Mouse (Mus musculus) stomach, embryonic 16.5 days (tissue): ENCODE measurements around the gene Rin3. TPM values are rescaled to one million over a fixed set of nuclear protein-coding genes. Genes with fewer than 3 reads are reported as not detected.
"Not testable (repeated sequence)": the region's sequence is repeated elsewhere in the genome, so short reads cannot be mapped to it uniquely, and the experiment has no call there.

Source experiments
- ATAC-seq: fragments of 200-750 bp; cut with Nextera tagmentation; 2 replicates; pipeline ENCODE4 v1.8.0; 2017; ENCODE audit warnings: moderate number of reproducible peaks, moderate TSS enrichment; ENCODE audit not compliant: insufficient read depth, low FRiP score
- H3K27ac ChIP-seq: fragments of 300-500 bp; sonication (generic); 2 replicates; pipeline ENCODE4 v1.5.1; 2014; ENCODE audit warnings: low read length
- H3K27me3 ChIP-seq: fragments of 300-500 bp; sonication (generic); 2 replicates; pipeline ENCODE4 v1.6.1; 2014; ENCODE audit warnings: low read length, control low read depth, mixed read lengths; ENCODE audit not compliant: control insufficient read depth, insufficient read depth
- H3K36me3 ChIP-seq: fragments of 300-500 bp; sonication (generic); 2 replicates; pipeline ENCODE4 v1.6.1; 2014; ENCODE audit warnings: low read length; ENCODE audit not compliant: control insufficient read depth, insufficient read depth
- H3K4me1 ChIP-seq: fragments of 300-500 bp; sonication (generic); 2 replicates; pipeline ENCODE4 v1.6.1; 2014; ENCODE audit warnings: low read length, control low read depth, mixed read lengths; ENCODE audit not compliant: control insufficient read depth, insufficient read depth
- H3K4me2 ChIP-seq: fragments of 300-500 bp; sonication (generic); 2 replicates; pipeline ENCODE4 v1.6.1; 2014; ENCODE audit warnings: low read depth, low read length, mixed read lengths
- H3K4me3 ChIP-seq: fragments of 300-500 bp; sonication (generic); replicated peaks from 2 replicates; pipeline ENCODE4 v1.5.1; 2014; ENCODE audit warnings: mild to moderate bottlenecking, low read length
- H3K9ac ChIP-seq: fragments of 300-500 bp; sonication (generic); 2 replicates; pipeline ENCODE4 v1.6.1; 2014; ENCODE audit warnings: low read length
- H3K9me3 ChIP-seq: fragments of 300-500 bp; sonication (generic); replicated peaks from 2 replicates; pipeline ENCODE4 v1.6.1; 2016; ENCODE audit warnings: low read length, control low read depth; ENCODE audit not compliant: control insufficient read depth
- whole genome bisulfite sequencing: fragments of 180-500 bp; shearing (Covaris S2); extraction: QIAGEN DNeasy Blood & Tissue Kit; methylation state at CpG from one replicate; pipeline ENCODE4 v1.1.7; 2014; 5-methylcytosine and 5-hydroxymethylcytosine counted together
- polyA plus RNA-seq: library from polyadenylated mRNA; unstranded; fragments of >200 nt; fragmentation: Nextera tagmentation; extraction: Ambion mirVana; gene quantifications from 2 replicates; pipeline ENCODE4 v1.2.1, GENCODE M21; 2015

Rin3 gene
- polyA plus RNA-seq, 1 experiment from 2014 or later, result 9.3 TPM

DNA sequence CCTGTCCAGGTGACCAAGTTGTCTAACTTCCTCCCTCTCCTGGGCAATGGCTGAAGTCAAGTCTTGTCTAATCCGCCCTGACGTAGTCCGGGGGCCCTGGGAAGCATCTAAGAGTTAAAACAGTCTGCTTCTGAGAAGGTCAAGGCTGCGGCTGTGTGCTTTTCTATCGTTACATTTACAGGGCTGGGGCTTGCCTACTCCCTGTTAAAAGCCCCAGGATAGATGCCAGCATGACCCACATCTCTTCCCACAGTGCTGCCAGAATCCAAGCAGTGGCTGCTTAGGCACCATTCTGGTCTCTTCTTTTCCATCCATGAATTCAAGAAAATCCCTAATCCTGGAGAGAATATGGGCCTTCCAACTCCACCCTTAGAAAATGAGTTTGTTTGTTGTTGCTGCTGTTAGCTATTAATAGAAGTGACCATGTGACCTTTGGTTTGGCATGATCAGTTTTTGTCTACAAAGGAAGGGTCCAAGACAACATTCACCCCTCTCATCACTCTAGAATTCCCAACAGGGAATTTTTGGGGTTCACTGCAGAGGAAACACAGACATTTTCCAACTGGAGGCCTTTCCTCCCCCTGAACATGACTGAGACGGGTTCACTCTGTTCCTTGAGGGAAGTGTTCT, 12.0 kb upstream of the Rin3 start:
- Histone ChIP-seq H3K36me3 (no peaks in the 10 kb centered on the region), H3K27ac (no peak overlapping the region), H3K27me3 (no peaks in the 10 kb centered on the region), H3K4me2 (no peak overlapping the region), H3K9me3 (no peaks in the 10 kb centered on the region), H3K4me1 (0 out of 2 replicates have a peak, but pooled peaks cover 2% of the 10 kb centered on the region), H3K9ac (no peak overlapping the region), H3K4me3 (no peak overlapping the region)
- WGBS, result 73% methylated on average over 6 of the region's 6 CpGs
- ATAC-seq, result no peak

GRCm38 (mm10) chr12:102271447-102271846, 11.4 kb upstream of the Rin3 start:
- Histone ChIP-seq H3K36me3 (no peaks in the 10 kb centered on the region), H3K9me3 (no peaks in the 10 kb centered on the region), H3K4me1 (0 out of 2 replicates have a peak, but pooled peaks cover 3% of the 10 kb centered on the region), H3K4me3 (no peak overlapping the region), H3K4me2 (no peak overlapping the region), H3K27me3 (no peaks in the 10 kb centered on the region), H3K9ac (no peak overlapping the region), H3K27ac (no peak overlapping the region)
- WGBS, result 64% methylated on average over 4 of the region's 4 CpGs
- 0 out of 2 replicates have a peak, but pooled peaks have one; percentile 17 for ATAC-seq

DNA sequence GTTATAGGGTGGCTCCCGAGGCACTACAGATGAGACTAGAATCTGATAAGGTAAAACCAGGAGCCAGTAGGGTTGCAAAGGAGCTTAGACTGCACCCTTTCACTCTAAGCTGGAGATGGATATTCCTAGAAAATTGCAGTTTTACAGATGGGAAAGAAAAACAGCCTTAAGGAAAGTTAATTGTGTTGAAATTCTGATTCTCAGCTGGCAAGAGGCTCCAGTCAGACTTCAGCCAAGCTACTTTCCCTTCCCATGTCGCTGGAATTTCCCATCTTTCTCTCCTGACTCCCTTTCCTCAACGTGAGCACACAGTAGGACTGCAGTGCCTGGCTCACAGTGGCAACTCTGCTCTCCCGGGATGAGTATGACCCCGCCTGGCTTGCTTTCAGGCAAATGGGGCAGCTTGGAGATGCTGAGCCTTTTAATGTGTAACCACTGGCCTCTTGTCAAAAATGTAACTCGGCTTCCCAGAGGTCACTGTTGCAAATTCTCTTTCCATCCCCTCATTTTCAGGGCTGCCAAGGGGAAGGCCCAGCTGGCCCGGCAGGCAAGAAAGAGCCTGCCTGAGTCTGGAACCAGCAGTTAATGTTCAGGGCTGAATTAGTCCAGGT, 6.9 kb upstream of the Rin3 start:
- Histone ChIP-seq H3K4me1 (0 out of 2 replicates have a peak, but pooled peaks cover 3% of the 10 kb centered on the region), H3K9me3 (0 out of 2 replicates have a peak, but pooled peaks cover 5% of the 10 kb centered on the region), H3K27ac (peak overlapping the region; percentile 60; the same call in 1 of the 2 replicates), H3K4me3 (no peak overlapping the region), H3K4me2 (no peak overlapping the region), H3K27me3 (no peaks in the 10 kb centered on the region), H3K9ac (no peak overlapping the region), H3K36me3 (no peaks in the 10 kb centered on the region)
- ATAC-seq, result peak; percentile 29; the same call in 1 of the 2 replicates
- 35% methylated on average over 7 of the region's 7 CpGs for WGBS

GRCm38 (mm10) chr12:102280290-102280689, 2.6 kb upstream of the Rin3 start:
- H3K4me2 ChIP-seq, H3K4me3 ChIP-seq, H3K9ac ChIP-seq, ATAC-seq, H3K9me3 ChIP-seq, H3K27me3 ChIP-seq, H3K36me3 ChIP-seq, H3K27ac ChIP-seq: not testable (repeated sequence)
- 47% methylated on average over 4 of the region's 4 CpGs for WGBS
- H3K4me1 ChIP-seq, result peaks cover 21% of the 10 kb centered on the region

GRCm38 (mm10) chr12:102280867-102281503, 1.9 kb upstream of the Rin3 start:
- WGBS, result 58% methylated on average over 7 of the region's 7 CpGs
- no peak for ATAC-seq

GRCm38 (mm10) chr12:102282126-102282525, 722 bp upstream of the Rin3 start:
- WGBS, result 71% methylated on average over 2 of the region's 2 CpGs
- ATAC-seq, result no peak
- H3K4me2 ChIP-seq, result peak overlapping the region; percentile 97; the same call in 1 of the 2 replicates
- peaks cover 36% of the 10 kb centered on the region for H3K4me1 ChIP-seq
- H3K4me3 ChIP-seq, result peak overlapping the region; percentile 70
- H3K36me3 ChIP-seq, result no peaks in the 10 kb centered on the region
- no peaks in the 10 kb centered on the region for H3K27me3 ChIP-seq
- H3K9ac ChIP-seq, result peak overlapping the region; percentile 90; the same call in 1 of the 2 replicates
- 0 out of 2 replicates have a peak, but pooled peaks cover 5% of the 10 kb centered on the region for H3K9me3 ChIP-seq
- H3K27ac ChIP-seq, result peak overlapping the region; percentile 81

More at GRCm38 (mm10) chr12:102280867-102281503, 1.9 kb upstream of the Rin3 start:
- H3K9ac ChIP-seq, result no peak overlapping the region
- no peak overlapping the region for H3K4me3 ChIP-seq
- peaks cover 25% of the 10 kb centered on the region for H3K4me1 ChIP-seq
- no peak overlapping the region for H3K4me2 ChIP-seq
- 0 out of 2 replicates have a peak, but pooled peaks cover 5% of the 10 kb centered on the region for H3K9me3 ChIP-seq
- H3K27me3 ChIP-seq, result no peaks in the 10 kb centered on the region
- H3K36me3 ChIP-seq, result no peaks in the 10 kb centered on the region
- no peak overlapping the region for H3K27ac ChIP-seq

- Histone ChIP-seq H3K9ac (peak overlapping the region; percentile 90), H3K4me3 (peak overlapping the region; percentile 70), H3K27ac (peak overlapping the region; percentile 81), H3K4me2 (peak overlapping the region; percentile 97), H3K36me3 (no peaks in the 10 kb centered on the region), H3K4me1 (peaks cover 52% of the 10 kb centered on the region), H3K27me3 (no peaks in the 10 kb centered on the region), H3K9me3 (0 out of 2 replicates have a peak, but pooled peaks cover under 1% of the 10 kb centered on the region)
- ATAC-seq, result peak; percentile 54; the same call in 1 of the 2 replicates
- WGBS, result 4% methylated on average over 22 of the region's 24 CpGs
These were observed 827 bp downstream of the Rin3 start for GRCm38 (mm10) chr12:102283483-102284266.

- peak overlapping the region; percentile 90 for H3K9ac ChIP-seq
- peak overlapping the region; percentile 97 for H3K4me2 ChIP-seq
- 20% methylated on average over 9 of the region's 9 CpGs for WGBS
- peak overlapping the region; percentile 70 for H3K4me3 ChIP-seq
- H3K9me3 ChIP-seq, result no peaks in the 10 kb centered on the region
- peak overlapping the region; percentile 81 for H3K27ac ChIP-seq
- peaks cover 56% of the 10 kb centered on the region for H3K4me1 ChIP-seq
- no peak for ATAC-seq
- no peaks in the 10 kb centered on the region for H3K27me3 ChIP-seq
- H3K36me3 ChIP-seq, result no peaks in the 10 kb centered on the region
These were observed 1.4 kb downstream of the Rin3 start for GRCm38 (mm10) chr12:102284267-102284610.
